Mouse (Mus musculus) kidney, postnatal 0 days (tissue): Measurements from ENCODE around the gene Cdv3. TPM values are rescaled to one million over a fixed set of nuclear protein-coding genes. Genes with fewer than 3 reads are reported as not detected.

Experiments
- ATAC-seq: fragments of 200-750 bp; cut with Nextera tagmentation; replicated peaks from 2 replicates; pipeline ENCODE4 v1.8.0; 2017; ENCODE audit warnings: low read depth, moderate number of reproducible peaks, moderate TSS enrichment, moderate library complexity; ENCODE audit not compliant: low FRiP score
- DNase-seq: peaks from one replicate; pipeline ENCODE4 v3.0.0-alpha.2; 2016; ENCODE audit warnings: low spot score
- H3K27ac ChIP-seq: fragments of 300-500 bp; sonication (generic); 2 replicates; pipeline ENCODE4 v1.5.1; 2014; ENCODE audit warnings: mild to moderate bottlenecking
- H3K27me3 ChIP-seq: fragments of 300-500 bp; sonication (generic); 2 replicates; pipeline ENCODE4 v1.6.1; 2014; ENCODE audit warnings: low read length, mixed read lengths; ENCODE audit not compliant: insufficient read depth
- H3K36me3 ChIP-seq: fragments of 300-500 bp; sonication (generic); 2 replicates; pipeline ENCODE4 v1.6.1; 2014; ENCODE audit warnings: low read length, mixed read lengths; ENCODE audit not compliant: insufficient read depth
- H3K4me1 ChIP-seq: fragments of 300-500 bp; sonication (generic); replicated peaks from 2 replicates; pipeline ENCODE4 v1.6.1; 2014; ENCODE audit warnings: antibody characterized with exemption, low read length, mixed read lengths; ENCODE audit not compliant: insufficient read depth
- H3K4me2 ChIP-seq: fragments of 300-500 bp; sonication (generic); 2 replicates; pipeline ENCODE4 v1.6.1; 2014; ENCODE audit warnings: mild to moderate bottlenecking, low read length, moderate library complexity, mixed read lengths
- H3K4me3 ChIP-seq: fragments of 300-500 bp; sonication (generic); replicated peaks from 2 replicates; pipeline ENCODE4 v1.5.1; 2014; ENCODE audit warnings: low read depth, low read length
- H3K9ac ChIP-seq: fragments of 300-500 bp; sonication (generic); 2 replicates; pipeline ENCODE4 v1.6.1; 2014; ENCODE audit warnings: low read depth, low read length
- H3K9me3 ChIP-seq: fragments of 300-500 bp; sonication (generic); replicated peaks from 2 replicates; pipeline ENCODE4 v1.6.1; 2016; ENCODE audit warnings: low read length, inconsistent platforms, mixed read lengths
- CTCF ChIP-seq: IDR thresholded peaks from 2 replicates; pipeline ENCODE4 v1.5.1; 2016; ENCODE audit warnings: antibody characterized with exemption, low read depth, mild to moderate bottlenecking, moderate library complexity
- WGBS: fragments of 180-500 bp; shearing (Covaris S2); extraction: QIAGEN DNeasy Blood & Tissue Kit; methylation state at CpG from one replicate; pipeline ENCODE4 v1.1.7; 2014; 5-methylcytosine and 5-hydroxymethylcytosine counted together
- polyA plus RNA-seq: library from polyadenylated mRNA; unstranded; fragments of >200 nt; fragmentation: Nextera tagmentation; extraction: Ambion mirVana; gene quantifications from 2 replicates; pipeline ENCODE4 v1.2.1, GENCODE M21; 2015

The Cdv3 gene
- polyA plus RNA-seq, 1 experiment from 2014 or later = 67.5 TPM

GRCm38 (mm10) chr9:103378686-103379085 lies 13.0 kb upstream of the Cdv3 start:
- Histone ChIP-seq H3K4me1 (no peaks in the 10 kb centered on the region), H3K4me2 (no peak overlapping the region), H3K4me3 (no peak overlapping the region), H3K27ac (no peak overlapping the region), H3K9me3 (no peaks in the 10 kb centered on the region), H3K27me3 (no peaks in the 10 kb centered on the region), H3K9ac (no peak overlapping the region), H3K36me3 (no peaks in the 10 kb centered on the region)
- TF ChIP-seq CTCF = no peak
- ATAC-seq (no peak), DNase-seq (no peak)
- WGBS = 67% methylated on average over 10 of the region's 10 CpGs

- H3K4me1 ChIP-seq = no peaks in the 10 kb centered on the region
- H3K4me2 ChIP-seq = no peak overlapping the region
- H3K27ac ChIP-seq = no peak overlapping the region
- ATAC-seq (no peak), DNase-seq (no peak)
- no peaks in the 10 kb centered on the region for H3K36me3 ChIP-seq
- no peaks in the 10 kb centered on the region for H3K27me3 ChIP-seq
- WGBS = 52% methylated on average over 7 of the region's 7 CpGs
- H3K9ac ChIP-seq = no peak overlapping the region
- H3K4me3 ChIP-seq = no peak overlapping the region
- TF ChIP-seq CTCF = no peak
- no peaks in the 10 kb centered on the region for H3K9me3 ChIP-seq
Observed at GRCm38 (mm10) chr9:103376346-103377320, 11.0 kb upstream of the Cdv3 start.

- no peaks in the 10 kb centered on the region for H3K36me3 ChIP-seq
Observed at GRCm38 (mm10) chr9:103372271-103373010, 6.8 kb upstream of the Cdv3 start.

GRCm38 (mm10) chr9:103369951-103370350 lies 4.3 kb upstream of the Cdv3 start:
- Histone ChIP-seq H3K27me3 (no peaks in the 10 kb centered on the region), H3K4me3 (no peak overlapping the region), H3K27ac (no peak overlapping the region), H3K4me2 (no peak overlapping the region), H3K36me3 (no peaks in the 10 kb centered on the region), H3K4me1 (0 out of 2 replicates have a peak, but pooled peaks cover 7% of the 10 kb centered on the region), H3K9me3 (no peaks in the 10 kb centered on the region), H3K9ac (no peak overlapping the region)
- TF ChIP-seq CTCF = no peak
- ATAC-seq (no peak), DNase-seq (no peak)
- WGBS = 74% methylated on average over 4 of the region's 4 CpGs

More at GRCm38 (mm10) chr9:103372271-103373010, 6.8 kb upstream of the Cdv3 start:
- ATAC-seq (no peak), DNase-seq (no peak)
- WGBS = 81% methylated on average over 5 of the region's 5 CpGs
- Histone ChIP-seq H3K4me2 (no peak overlapping the region), H3K4me3 (no peak overlapping the region), H3K27me3 (no peaks in the 10 kb centered on the region), H3K27ac (no peak overlapping the region), H3K9me3 (no peaks in the 10 kb centered on the region), H3K9ac (no peak overlapping the region), H3K4me1 (no peaks in the 10 kb centered on the region)
- TF ChIP-seq CTCF = no peak

GRCm38 (mm10) chr9:103366356-103366755 lies 716 bp upstream of the Cdv3 start:
- no peak for DNase-seq
- H3K27ac ChIP-seq = peak overlapping the region; percentile 58
- WGBS = 56% methylated on average over 9 of the region's 9 CpGs
- H3K4me2 ChIP-seq = peak overlapping the region; percentile 45
- H3K4me3 ChIP-seq = peak overlapping the region; percentile 16; the same call in 1 of the 2 replicates
- 0 out of 2 replicates have a peak, but pooled peaks cover 8% of the 10 kb centered on the region for H3K36me3 ChIP-seq
- TF ChIP-seq CTCF = no peak
- H3K9me3 ChIP-seq = no peaks in the 10 kb centered on the region
- ATAC-seq = no peak
- no peaks in the 10 kb centered on the region for H3K27me3 ChIP-seq
- H3K9ac ChIP-seq = no peak overlapping the region
- peaks cover 15% of the 10 kb centered on the region; the same call in 1 of the 2 replicates for H3K4me1 ChIP-seq
